Mouse (Mus musculus) gastrocnemius, adult 8-10 months (tissue): Measurements from ENCODE around the gene Gm20388. TPM values are rescaled to one million over a fixed set of nuclear protein-coding genes. Genes with fewer than 3 reads are reported as not detected.
A peak's percentile ranks its signal among the peaks of the same experiment; 100 is the strongest.

Source experiments
- DNase-seq, 2 experiments: peaks; one replicate each; pipeline ENCODE4 v3.0.0; 2022; ENCODE audit warnings: low spot score in 2 of 2
- total RNA-seq, 4 experiments: library from RNA; stranded (reverse); gene quantifications; 2 replicates each; pipeline ENCODE4 v1.2.4; 2022

Gene Gm20388
- total RNA-seq, 4 experiments from 2014 or later: 4.4 to 20.0 (median 7.9) TPM; not detected in 1

GRCm38 (mm10) chr8:121526811-121527550 lies 1616.3 kb downstream of the Gm20388 start:
- DNase-seq: no peak

GRCm38 (mm10) chr8:121527751-121528150 lies 1617.1 kb downstream of the Gm20388 start:
- no peak for DNase-seq

GRCm38 (mm10) chr8:121528790-121529189 lies 1618.1 kb downstream of the Gm20388 start:
- no peak for DNase-seq

GRCm38 (mm10) chr8:121530639-121531038 lies 1620.0 kb downstream of the Gm20388 start:
- DNase-seq: no peak

GRCm38 (mm10) chr8:121532381-121532780 lies 1621.7 kb downstream of the Gm20388 start:
- no peak for DNase-seq

GRCm38 (mm10) chr8:121541862-121542261 lies 1631.2 kb downstream of the Gm20388 start:
- no peak for DNase-seq

GRCm38 (mm10) chr8:121542901-121543300 lies 1632.3 kb downstream of the Gm20388 start:
- no peak for DNase-seq

GRCm38 (mm10) chr8:121544276-121544785 lies 1633.7 kb downstream of the Gm20388 start, which contains the start of gene 1700018B08Rik:
Gene 1700018B08Rik (minus strand): TSS chr8:121544320.
- no peak for DNase-seq

GRCm38 (mm10) chr8:121544936-121545335 lies 1634.3 kb downstream of the Gm20388 start:
- no peak for DNase-seq

GRCm38 (mm10) chr8:121547132-121547531 lies 1636.5 kb downstream of the Gm20388 start:
- peak in 1 of 2 experiments; percentile 64 for DNase-seq

- no peak for DNase-seq
Observed at GRCm38 (mm10) chr8:121550056-121550455, 1639.4 kb downstream of the Gm20388 start.

- peak; percentile 74 to 88 for DNase-seq
Observed at GRCm38 (mm10) chr8:121551065-121551985, 1640.7 kb downstream of the Gm20388 start.

- no peak for DNase-seq
Observed at GRCm38 (mm10) chr8:121552506-121552905, 1641.9 kb downstream of the Gm20388 start.

GRCm38 (mm10) chr8:121553831-121554475 lies 1643.3 kb downstream of the Gm20388 start:
- peak in 1 of 2 experiments; percentile 19 for DNase-seq

- DNase-seq: no peak
Observed at GRCm38 (mm10) chr8:121557746-121558145, 1647.1 kb downstream of the Gm20388 start.

- DNase-seq: no peak
Observed at GRCm38 (mm10) chr8:121558538-121558937, 1647.9 kb downstream of the Gm20388 start.

GRCm38 (mm10) chr8:121559801-121560200 lies 1649.2 kb downstream of the Gm20388 start:
- DNase-seq: no peak

GRCm38 (mm10) chr8:121560432-121561100 lies 1649.9 kb downstream of the Gm20388 start:
- no peak for DNase-seq

- DNase-seq: peak; percentile 65 to 71
Observed at GRCm38 (mm10) chr8:121561636-121562345, 1651.2 kb downstream of the Gm20388 start.

GRCm38 (mm10) chr8:121562941-121563351 lies 1652.3 kb downstream of the Gm20388 start:
- DNase-seq: peak; percentile 89 to 92
